Mouse (Mus musculus): ENCODE results near the gene Olfr1214. TPM values are rescaled to one million over a fixed set of nuclear protein-coding genes. Genes with fewer than 3 reads are reported as not detected.

Olfr1214 gene
- polyA plus RNA-seq, 1 experiment from 2014 or later = not detected

Other genes with a start within 250 kb of the Olfr1214 start
- not detected in 2 replicates for gene Olfr1198, start 241.3 kb downstream of the Olfr1214 start, polyA plus RNA-seq (2014; fragmentation: Nextera tagmentation; extraction: Ambion mirVana)
- not detected in 2 replicates for gene Olfr1199, start 232.2 kb downstream of the Olfr1214 start, polyA plus RNA-seq (2014; fragmentation: Nextera tagmentation; extraction: Ambion mirVana)
- not detected in 2 replicates for gene Olfr1200, start 222.2 kb downstream of the Olfr1214 start, polyA plus RNA-seq (2014; fragmentation: Nextera tagmentation; extraction: Ambion mirVana)
- not detected in 2 replicates for gene Olfr1201, start 199.6 kb downstream of the Olfr1214 start, polyA plus RNA-seq (2014; fragmentation: Nextera tagmentation; extraction: Ambion mirVana)
- gene Olfr1202, start 178.2 kb downstream of the Olfr1214 start, polyA plus RNA-seq (2014; fragmentation: Nextera tagmentation; extraction: Ambion mirVana) = not detected in 2 replicates
- gene Olfr1205, start 162.9 kb downstream of the Olfr1214 start, polyA plus RNA-seq (2014; fragmentation: Nextera tagmentation; extraction: Ambion mirVana) = not detected in 2 replicates
- not detected in 2 replicates for gene Olfr1204, start 143.4 kb downstream of the Olfr1214 start, polyA plus RNA-seq (2014; fragmentation: Nextera tagmentation; extraction: Ambion mirVana)
- not detected in 2 replicates for gene Olfr1206, start 129.4 kb downstream of the Olfr1214 start, polyA plus RNA-seq (2014; fragmentation: Nextera tagmentation; extraction: Ambion mirVana)
- gene Olfr1208, start 90.3 kb downstream of the Olfr1214 start, polyA plus RNA-seq (2014; fragmentation: Nextera tagmentation; extraction: Ambion mirVana) = not detected in 2 replicates
- gene Olfr1209, start 77.5 kb downstream of the Olfr1214 start, polyA plus RNA-seq (2014; fragmentation: Nextera tagmentation; extraction: Ambion mirVana) = not detected in 2 replicates
- not detected in 2 replicates for gene Olfr1211, start 54.5 kb downstream of the Olfr1214 start, polyA plus RNA-seq (2014; fragmentation: Nextera tagmentation; extraction: Ambion mirVana)
- gene Olfr1212, start 38.7 kb downstream of the Olfr1214 start, polyA plus RNA-seq (2014; fragmentation: Nextera tagmentation; extraction: Ambion mirVana) = not detected in 2 replicates
- not detected in 2 replicates for gene Gm13762, start 12.4 kb downstream of the Olfr1214 start, polyA plus RNA-seq (2014; fragmentation: Nextera tagmentation; extraction: Ambion mirVana)
- not detected in 2 replicates for gene Olfr1215, start 14.3 kb upstream of the Olfr1214 start, polyA plus RNA-seq (2014; fragmentation: Nextera tagmentation; extraction: Ambion mirVana)
- not detected in 2 replicates for gene Olfr1216, start 25.7 kb upstream of the Olfr1214 start, polyA plus RNA-seq (2014; fragmentation: Nextera tagmentation; extraction: Ambion mirVana)
- not detected in 2 replicates for gene Olfr1217, start 39.4 kb upstream of the Olfr1214 start, polyA plus RNA-seq (2014; fragmentation: Nextera tagmentation; extraction: Ambion mirVana)
- not detected in 2 replicates for gene Olfr1218, start 68.5 kb upstream of the Olfr1214 start, polyA plus RNA-seq (2014; fragmentation: Nextera tagmentation; extraction: Ambion mirVana)
- gene Olfr1219, start 90.9 kb upstream of the Olfr1214 start, polyA plus RNA-seq (2014; fragmentation: Nextera tagmentation; extraction: Ambion mirVana) = not detected in 2 replicates
- gene Olfr1220, start 114.2 kb upstream of the Olfr1214 start, polyA plus RNA-seq (2014; fragmentation: Nextera tagmentation; extraction: Ambion mirVana) = not detected in 2 replicates
- not detected in 2 replicates for gene Olfr1221, start 124.6 kb upstream of the Olfr1214 start, polyA plus RNA-seq (2014; fragmentation: Nextera tagmentation; extraction: Ambion mirVana)
- gene Olfr1222, start 140.4 kb upstream of the Olfr1214 start, polyA plus RNA-seq (2014; fragmentation: Nextera tagmentation; extraction: Ambion mirVana) = not detected in 2 replicates
- not detected in 2 replicates for gene Olfr1223, start 158.9 kb upstream of the Olfr1214 start, polyA plus RNA-seq (2014; fragmentation: Nextera tagmentation; extraction: Ambion mirVana)
- not detected in 2 replicates for gene Olfr1224-ps1, start 171.4 kb upstream of the Olfr1214 start, polyA plus RNA-seq (2014; fragmentation: Nextera tagmentation; extraction: Ambion mirVana)
- gene Olfr1225, start 182.0 kb upstream of the Olfr1214 start, polyA plus RNA-seq (2014; fragmentation: Nextera tagmentation; extraction: Ambion mirVana) = not detected in 2 replicates
- gene Olfr1226, start 207.4 kb upstream of the Olfr1214 start, polyA plus RNA-seq (2014; fragmentation: Nextera tagmentation; extraction: Ambion mirVana) = not detected in 2 replicates